Mouse (Mus musculus) kidney, postnatal 25 days (tissue): ENCODE measurements at regions not wholly inside any gene's neighbourhood (a gene's known extent, or its start where the extent isn't known, plus 50 kb on each side); places are given as distances from the start of the nearest gene placed in this dataset.

Experiments used
- DNase-seq, 2 experiments: peaks; one replicate each; pipeline ENCODE4 v3.0.0; 2021; ENCODE audit warnings: mixed read lengths in 2 of 2

GRCm38 (mm10) chr2:133221762-133222556 lies 276.3 kb upstream of the Fermt1 start:
- DNase-seq = no peak

GRCm38 (mm10) chr2:133235175-133235920 lies 289.6 kb upstream of the Fermt1 start:
- no peak for DNase-seq

- no peak for DNase-seq
Observed at GRCm38 (mm10) chr2:133252131-133252530, 299.8 kb upstream of the Bmp2 start.

- no peak for DNase-seq
Observed at GRCm38 (mm10) chr2:133274424-133274823, 277.5 kb upstream of the Bmp2 start.

GRCm38 (mm10) chr2:133278546-133278945 lies 273.4 kb upstream of the Bmp2 start:
- DNase-seq = no peak

GRCm38 (mm10) chr2:133279275-133279674 lies 272.7 kb upstream of the Bmp2 start:
- DNase-seq = no peak

- no peak for DNase-seq
Observed at GRCm38 (mm10) chr2:133282692-133283091, 269.3 kb upstream of the Bmp2 start.

GRCm38 (mm10) chr2:133283709-133284108 lies 268.2 kb upstream of the Bmp2 start:
- no peak for DNase-seq

- DNase-seq = no peak
Observed at GRCm38 (mm10) chr2:133294136-133294535, 257.8 kb upstream of the Bmp2 start.

GRCm38 (mm10) chr2:133305936-133306335 lies 246.0 kb upstream of the Bmp2 start:
- DNase-seq = no peak

GRCm38 (mm10) chr2:133311001-133311400 lies 241.0 kb upstream of the Bmp2 start:
- DNase-seq = no peak

- no peak for DNase-seq
Observed at GRCm38 (mm10) chr2:133326290-133327050, 225.5 kb upstream of the Bmp2 start.

- DNase-seq = no peak
Observed at GRCm38 (mm10) chr2:133327653-133328052, 224.3 kb upstream of the Bmp2 start.

- no peak for DNase-seq
Observed at GRCm38 (mm10) chr2:133336177-133336901, 215.6 kb upstream of the Bmp2 start.

- no peak for DNase-seq
Observed at GRCm38 (mm10) chr2:133338150-133338549, 213.8 kb upstream of the Bmp2 start.

- no peak for DNase-seq
Observed at GRCm38 (mm10) chr2:133341352-133341751, 210.6 kb upstream of the Bmp2 start.

GRCm38 (mm10) chr2:133345964-133346788 lies 205.8 kb upstream of the Bmp2 start:
- DNase-seq = no peak

GRCm38 (mm10) chr2:133346789-133347424 lies 205.1 kb upstream of the Bmp2 start:
- no peak for DNase-seq

GRCm38 (mm10) chr2:133351306-133351705 lies 200.7 kb upstream of the Bmp2 start:
- no peak for DNase-seq

GRCm38 (mm10) chr2:133352800-133353199 lies 199.2 kb upstream of the Bmp2 start:
- no peak for DNase-seq
